Mouse (Mus musculus): ENCODE measurements around the gene Cdkal1. TPM values are rescaled to one million over a fixed set of nuclear protein-coding genes. Genes with fewer than 3 reads are reported as not detected.

Cdkal1 gene
- total and polyA plus RNA-seq, 2 experiments from 2014 or later: 17.4 to 17.6 TPM

GRCm38 (mm10) chr13:29353888-29354415 lies 501.5 kb downstream of the Cdkal1 start:
- Histone ChIP-seq H3K4me1 (ENCODE audit: insufficient read depth, low read length) (peaks cover 2% of the 10 kb centered on the region; the same call in 1 of the 2 replicates), H3K9ac (replicated peaks; ENCODE audit: low read length, poor library complexity, severe bottlenecking) (no peak overlapping the region), H3K4me2 (ENCODE audit: low read depth, low read length, poor library complexity, severe bottlenecking) (no peak overlapping the region), H3K36me3 (ENCODE audit: insufficient read depth, low read length) (no peaks in the 10 kb centered on the region), H3K4me3 (ENCODE audit: low read depth, low read length) (no peak overlapping the region), H3K9me3 (ENCODE audit: low read length) (no peaks in the 10 kb centered on the region), H3K27me3 (ENCODE audit: insufficient read depth, low read length) (no peaks in the 10 kb centered on the region), H3K27ac (ENCODE audit: low read depth, low read length) (no peak overlapping the region)
- WGBS: 74% methylated on average over 5 of the region's 5 CpGs
- ATAC-seq (ENCODE audit: low FRiP score): no peak
- DNase-seq (ENCODE audit: low spot score): no peak
- no peak for TF ChIP-seq CTCF (IDR thresholded peaks at IDR 0.05)

GRCm38 (mm10) chr13:29351023-29351684 lies 504.3 kb downstream of the Cdkal1 start:
- no peak for TF ChIP-seq CTCF (IDR thresholded peaks at IDR 0.05)
- no peak for ATAC-seq (ENCODE audit: low FRiP score)
- Histone ChIP-seq H3K9me3 (ENCODE audit: low read length) (no peaks in the 10 kb centered on the region), H3K4me2 (ENCODE audit: low read depth, low read length, poor library complexity, severe bottlenecking) (no peak overlapping the region), H3K4me1 (ENCODE audit: insufficient read depth, low read length) (peaks cover 1% of the 10 kb centered on the region; the same call in 1 of the 2 replicates), H3K36me3 (ENCODE audit: insufficient read depth, low read length) (no peaks in the 10 kb centered on the region), H3K9ac (replicated peaks; ENCODE audit: low read length, poor library complexity, severe bottlenecking) (no peak overlapping the region), H3K4me3 (ENCODE audit: low read depth, low read length) (no peak overlapping the region), H3K27ac (ENCODE audit: low read depth, low read length) (no peak overlapping the region), H3K27me3 (ENCODE audit: insufficient read depth, low read length) (no peaks in the 10 kb centered on the region)
- no peak for DNase-seq (ENCODE audit: low spot score)
- WGBS: 84% methylated on average over 9 of the region's 9 CpGs

GRCm38 (mm10) chr13:29350004-29350403 lies 505.5 kb downstream of the Cdkal1 start:
- no peak for ATAC-seq (ENCODE audit: low FRiP score)
- H3K9ac ChIP-seq (replicated peaks; ENCODE audit: low read length, poor library complexity, severe bottlenecking): no peak overlapping the region
- H3K27ac ChIP-seq (ENCODE audit: low read depth, low read length): no peak overlapping the region
- DNase-seq (ENCODE audit: low spot score): no peak
- no peak overlapping the region for H3K4me2 ChIP-seq (ENCODE audit: low read depth, low read length, poor library complexity, severe bottlenecking)
- WGBS: 78% methylated on average over 4 of the region's 4 CpGs
- H3K36me3 ChIP-seq (ENCODE audit: insufficient read depth, low read length): no peaks in the 10 kb centered on the region
- H3K27me3 ChIP-seq (ENCODE audit: insufficient read depth, low read length): no peaks in the 10 kb centered on the region
- no peaks in the 10 kb centered on the region for H3K9me3 ChIP-seq (ENCODE audit: low read length)
- no peak for TF ChIP-seq CTCF (IDR thresholded peaks at IDR 0.05)
- H3K4me3 ChIP-seq (ENCODE audit: low read depth, low read length): no peak overlapping the region
- H3K4me1 ChIP-seq (ENCODE audit: insufficient read depth, low read length): no peaks in the 10 kb centered on the region

GRCm38 (mm10) chr13:29349386-29349961 lies 506.0 kb downstream of the Cdkal1 start:
- WGBS: 83% methylated on average over 7 of the region's 7 CpGs
- Histone ChIP-seq H3K4me3 (ENCODE audit: low read depth, low read length) (no peak overlapping the region), H3K9me3 (ENCODE audit: low read length) (no peaks in the 10 kb centered on the region), H3K4me1 (ENCODE audit: insufficient read depth, low read length) (no peaks in the 10 kb centered on the region), H3K27me3 (ENCODE audit: insufficient read depth, low read length) (no peaks in the 10 kb centered on the region), H3K9ac (replicated peaks; ENCODE audit: low read length, poor library complexity, severe bottlenecking) (no peak overlapping the region), H3K4me2 (ENCODE audit: low read depth, low read length, poor library complexity, severe bottlenecking) (no peak overlapping the region), H3K27ac (ENCODE audit: low read depth, low read length) (no peak overlapping the region), H3K36me3 (ENCODE audit: insufficient read depth, low read length) (no peaks in the 10 kb centered on the region)
- no peak for ATAC-seq (ENCODE audit: low FRiP score)
- DNase-seq (ENCODE audit: low spot score): peak; percentile 61
- no peak for TF ChIP-seq CTCF (IDR thresholded peaks at IDR 0.05)

GRCm38 (mm10) chr13:29348331-29348730 lies 507.1 kb downstream of the Cdkal1 start:
- Histone ChIP-seq H3K4me1 (ENCODE audit: insufficient read depth, low read length) (no peaks in the 10 kb centered on the region), H3K9ac (replicated peaks; ENCODE audit: low read length, poor library complexity, severe bottlenecking) (no peak overlapping the region), H3K27ac (ENCODE audit: low read depth, low read length) (no peak overlapping the region), H3K4me3 (ENCODE audit: low read depth, low read length) (no peak overlapping the region), H3K4me2 (ENCODE audit: low read depth, low read length, poor library complexity, severe bottlenecking) (no peak overlapping the region), H3K27me3 (ENCODE audit: insufficient read depth, low read length) (no peaks in the 10 kb centered on the region), H3K36me3 (ENCODE audit: insufficient read depth, low read length) (no peaks in the 10 kb centered on the region), H3K9me3 (ENCODE audit: low read length) (no peaks in the 10 kb centered on the region)
- DNase-seq (ENCODE audit: low spot score): no peak
- whole genome bisulfite sequencing: 89% methylated on average over 3 of the region's 3 CpGs
- no peak for TF ChIP-seq CTCF (IDR thresholded peaks at IDR 0.05)
- no peak for ATAC-seq (ENCODE audit: low FRiP score)
